Mouse (Mus musculus) myocyte (in vitro differentiated cells): ENCODE results near the gene Paqr9.

ENCODE experiments used
- POLR2A ChIP-seq: IDR thresholded peaks from one replicate; pipeline ENCODE4 v1.6.1; 2011; ENCODE audit warnings: low read depth, mild to moderate bottlenecking, control low read depth, moderate library complexity; ENCODE audit not compliant: insufficient read length
- USF1 ChIP-seq: IDR thresholded peaks from one replicate; pipeline ENCODE4 v1.6.1; 2011; ENCODE audit warnings: low read depth, mild to moderate bottlenecking, control low read depth, moderate library complexity

GRCm38 (mm10) chr9:95525961-95526360, 33.5 kb upstream of the Paqr9 start:
- no peak for TF ChIP-seq POLR2A
- no peak for TF ChIP-seq USF1
